Mouse (Mus musculus) kidney, adult 2 months (tissue): ENCODE results near the gene Iars2.

Experiments used
- CTCF ChIP-seq: fragments of 200-500 bp; conservative IDR thresholded peaks from 2 replicates; pipeline ENCODE4 v1.5.1; 2011; ENCODE audit warnings: low read depth, mild to moderate bottlenecking, control low read depth, low read length, moderate library complexity, mixed read lengths; ENCODE audit not compliant: insufficient read depth, insufficient read length
- POLR2A ChIP-seq: fragments of 200-500 bp; IDR thresholded peaks from one replicate; pipeline ENCODE4 v1.6.1; 2011; ENCODE audit warnings: low read depth, low read length, control low read depth

DNA sequence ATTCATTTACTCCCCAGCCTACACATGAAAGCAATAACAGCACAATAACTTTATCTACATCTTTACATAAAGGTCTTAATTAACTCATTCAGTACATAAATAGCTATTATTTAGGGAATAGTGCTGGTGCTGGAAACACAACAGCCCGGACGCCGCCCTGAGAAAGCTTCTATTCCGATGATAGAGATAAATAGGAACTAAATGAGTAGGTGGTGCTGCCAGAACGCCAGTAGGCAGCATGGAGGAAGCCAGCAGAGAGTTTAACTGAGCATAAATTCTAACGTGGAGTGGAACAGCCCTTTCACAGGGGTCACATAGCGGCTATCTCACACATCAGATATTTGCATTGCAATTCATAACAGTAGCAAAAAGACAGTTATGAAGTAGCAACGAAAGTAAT, 86.2 kb downstream of the Iars2 start:
- TF ChIP-seq POLR2A (no peak), CTCF (no peak)
